Mouse (Mus musculus) hindbrain, embryonic 10.5 days (tissue): ENCODE data around the gene Atp2b2. TPM values are rescaled to one million over a fixed set of nuclear protein-coding genes. Genes with fewer than 3 reads are reported as not detected.
A peak's percentile ranks its signal among the peaks of the same experiment; 100 is the strongest.

ENCODE experiments used
- DNase-seq: peaks from one replicate; pipeline ENCODE4 v3.0.0-alpha.2; 2017; ENCODE audit warnings: low spot score
- H3K27ac ChIP-seq: fragments of 300-500 bp; sonication (generic); 2 replicates; pipeline ENCODE4 v1.5.1; 2016; ENCODE audit warnings: mild to moderate bottlenecking, moderate library complexity
- H3K27me3 ChIP-seq: fragments of 300-500 bp; sonication (generic); 2 replicates; pipeline ENCODE4 v1.6.1; 2016; ENCODE audit warnings: mild to moderate bottlenecking; ENCODE audit not compliant: poor library complexity, insufficient read depth, severe bottlenecking
- H3K36me3 ChIP-seq: fragments of 300-500 bp; sonication (generic); 2 replicates; pipeline ENCODE4 v1.6.1; 2016; ENCODE audit warnings: mild to moderate bottlenecking, moderate library complexity
- H3K4me1 ChIP-seq: fragments of 300-500 bp; sonication (generic); replicated peaks from 2 replicates; pipeline ENCODE4 v1.6.1; 2016; ENCODE audit warnings: mild to moderate bottlenecking
- H3K4me3 ChIP-seq: fragments of 300-500 bp; sonication (generic); 2 replicates; pipeline ENCODE4 v1.5.1; 2016; ENCODE audit warnings: mild to moderate bottlenecking, moderate library complexity
- H3K9me3 ChIP-seq: fragments of 300-500 bp; sonication (generic); 2 replicates; pipeline ENCODE4 v1.6.1; 2016; ENCODE audit warnings: mild to moderate bottlenecking, moderate library complexity
- WGBS: fragments of 180-500 bp; shearing (Covaris S2); methylation state at CpG from one replicate; pipeline ENCODE4 v1.1.7; 2016; 5-methylcytosine and 5-hydroxymethylcytosine counted together
- polyA plus RNA-seq: library from polyadenylated mRNA; unstranded; fragments of >200 nt; fragmentation: Nextera tagmentation; extraction: Ambion mirVana; gene quantifications from 2 replicates; pipeline ENCODE4 v1.2.1, GENCODE M21; 2016

The Atp2b2 gene
- polyA plus RNA-seq, 1 experiment from 2014 or later: 5.8 TPM

GRCm38 (mm10) chr6:113787459-113787968 lies 254.9 kb downstream of the Atp2b2 start:
- 56% methylated on average over 6 of the region's 6 CpGs for WGBS
- DNase-seq: peak; percentile 7
- H3K4me3 ChIP-seq: no peak overlapping the region
- H3K36me3 ChIP-seq: no peaks in the 10 kb centered on the region
- no peak overlapping the region for H3K27ac ChIP-seq
- H3K9me3 ChIP-seq: no peaks in the 10 kb centered on the region
- H3K4me1 ChIP-seq: peaks cover 17% of the 10 kb centered on the region
- H3K27me3 ChIP-seq: no peaks in the 10 kb centered on the region

- no peaks in the 10 kb centered on the region for H3K27me3 ChIP-seq
- no peak for DNase-seq
- H3K36me3 ChIP-seq: no peaks in the 10 kb centered on the region
- H3K27ac ChIP-seq: no peak overlapping the region
- no peak overlapping the region for H3K4me3 ChIP-seq
- peaks cover 17% of the 10 kb centered on the region for H3K4me1 ChIP-seq
- H3K9me3 ChIP-seq: no peaks in the 10 kb centered on the region
- 80% methylated on average over 7 of the region's 7 CpGs for WGBS
Observed at GRCm38 (mm10) chr6:113785658-113786057, 256.8 kb downstream of the Atp2b2 start.

GRCm38 (mm10) chr6:113778229-113778753 lies 264.1 kb downstream of the Atp2b2 start:
- H3K27ac ChIP-seq: no peak overlapping the region
- H3K36me3 ChIP-seq: no peaks in the 10 kb centered on the region
- no peaks in the 10 kb centered on the region for H3K27me3 ChIP-seq
- DNase-seq: no peak
- WGBS: 75% methylated on average over 7 of the region's 7 CpGs
- no peak overlapping the region for H3K4me3 ChIP-seq
- H3K9me3 ChIP-seq: no peaks in the 10 kb centered on the region
- no peaks in the 10 kb centered on the region for H3K4me1 ChIP-seq

GRCm38 (mm10) chr6:113768804-113769203 lies 273.6 kb downstream of the Atp2b2 start:
- Histone ChIP-seq H3K4me3 (no peak overlapping the region), H3K4me1 (no peaks in the 10 kb centered on the region), H3K36me3 (no peaks in the 10 kb centered on the region), H3K9me3 (no peaks in the 10 kb centered on the region), H3K27ac (no peak overlapping the region), H3K27me3 (no peaks in the 10 kb centered on the region; the same call in 1 of the 2 replicates)
- no peak for DNase-seq
- 73% methylated on average over 11 of the region's 11 CpGs for WGBS

- Histone ChIP-seq H3K36me3 (no peaks in the 10 kb centered on the region), H3K27ac (no peak overlapping the region), H3K4me3 (no peak overlapping the region), H3K27me3 (no peaks in the 10 kb centered on the region), H3K9me3 (no peaks in the 10 kb centered on the region), H3K4me1 (no peaks in the 10 kb centered on the region)
- WGBS: 22% methylated on average over 7 of the region's 7 CpGs
- DNase-seq: peak; percentile 65
Observed at GRCm38 (mm10) chr6:113761644-113762043, 280.8 kb downstream of the Atp2b2 start.

- 57% methylated on average over 17 of the region's 17 CpGs for WGBS
Observed at GRCm38 (mm10) chr6:113749119-113749685, 293.2 kb downstream of the Atp2b2 start.

GRCm38 (mm10) chr6:113748351-113748750 lies 294.1 kb downstream of the Atp2b2 start:
- 28% methylated on average over 26 of the region's 26 CpGs for WGBS
- no peaks in the 10 kb centered on the region for H3K9me3 ChIP-seq
- DNase-seq: peak; percentile 20
- peak overlapping the region; percentile 30 for H3K4me3 ChIP-seq
- peaks cover 28% of the 10 kb centered on the region for H3K27me3 ChIP-seq
- H3K27ac ChIP-seq: no peak overlapping the region; the same call in 1 of the 2 replicates
- peaks cover 19% of the 10 kb centered on the region for H3K4me1 ChIP-seq
- H3K36me3 ChIP-seq: no peaks in the 10 kb centered on the region

More at GRCm38 (mm10) chr6:113749119-113749685, 293.2 kb downstream of the Atp2b2 start:
- Histone ChIP-seq H3K36me3 (no peaks in the 10 kb centered on the region), H3K4me1 (peaks cover 19% of the 10 kb centered on the region), H3K27me3 (peaks cover 28% of the 10 kb centered on the region), H3K27ac (no peak overlapping the region), H3K4me3 (no peak overlapping the region), H3K9me3 (no peaks in the 10 kb centered on the region)
- DNase-seq: no peak

- DNase-seq: no peak
- Histone ChIP-seq H3K27ac (no peak overlapping the region), H3K9me3 (no peaks in the 10 kb centered on the region), H3K27me3 (peaks cover 28% of the 10 kb centered on the region), H3K4me1 (peaks cover 19% of the 10 kb centered on the region), H3K4me3 (no peak overlapping the region), H3K36me3 (no peaks in the 10 kb centered on the region)
- WGBS: 88% methylated on average over 14 of the region's 14 CpGs
Observed at GRCm38 (mm10) chr6:113747284-113747683, 295.1 kb downstream of the Atp2b2 start.

- Histone ChIP-seq H3K27me3 (peaks cover 28% of the 10 kb centered on the region), H3K9me3 (no peaks in the 10 kb centered on the region), H3K4me3 (no peak overlapping the region), H3K36me3 (no peaks in the 10 kb centered on the region), H3K4me1 (peaks cover 21% of the 10 kb centered on the region), H3K27ac (no peak overlapping the region)
- DNase-seq: no peak
Observed at GRCm38 (mm10) chr6:113745117-113745516, 297.3 kb downstream of the Atp2b2 start.

GRCm38 (mm10) chr6:113743111-113743510 lies 299.3 kb downstream of the Atp2b2 start:
- 51% methylated on average over 1 of the region's 1 CpGs for WGBS
- Histone ChIP-seq H3K9me3 (no peaks in the 10 kb centered on the region), H3K36me3 (peaks cover 8% of the 10 kb centered on the region), H3K4me1 (peaks cover 16% of the 10 kb centered on the region), H3K4me3 (no peak overlapping the region), H3K27ac (no peak overlapping the region), H3K27me3 (peaks cover 12% of the 10 kb centered on the region)
- no peak for DNase-seq

GRCm38 (mm10) chr6:113742321-113742720 lies 300.1 kb downstream of the Atp2b2 start:
- Histone ChIP-seq H3K27me3 (peaks cover 8% of the 10 kb centered on the region; the same call in 1 of the 2 replicates), H3K36me3 (peaks cover 16% of the 10 kb centered on the region), H3K9me3 (no peaks in the 10 kb centered on the region), H3K27ac (no peak overlapping the region), H3K4me3 (no peak overlapping the region), H3K4me1 (peaks cover 16% of the 10 kb centered on the region)
- no peak for DNase-seq
- WGBS: 85% methylated on average over 1 of the region's 1 CpGs

- Histone ChIP-seq H3K4me3 (no peak overlapping the region), H3K27ac (no peak overlapping the region), H3K9me3 (no peaks in the 10 kb centered on the region), H3K27me3 (0 out of 2 replicates have a peak, but pooled peaks cover 8% of the 10 kb centered on the region), H3K36me3 (peaks cover 24% of the 10 kb centered on the region), H3K4me1 (peaks cover 16% of the 10 kb centered on the region)
- 79% methylated on average over 2 of the region's 2 CpGs for WGBS
- DNase-seq: no peak
Observed at GRCm38 (mm10) chr6:113741425-113741824, 301.0 kb downstream of the Atp2b2 start.
